7 mouse cellular contexts compared by ENCODE assay signal in the genomic region with DNA sequence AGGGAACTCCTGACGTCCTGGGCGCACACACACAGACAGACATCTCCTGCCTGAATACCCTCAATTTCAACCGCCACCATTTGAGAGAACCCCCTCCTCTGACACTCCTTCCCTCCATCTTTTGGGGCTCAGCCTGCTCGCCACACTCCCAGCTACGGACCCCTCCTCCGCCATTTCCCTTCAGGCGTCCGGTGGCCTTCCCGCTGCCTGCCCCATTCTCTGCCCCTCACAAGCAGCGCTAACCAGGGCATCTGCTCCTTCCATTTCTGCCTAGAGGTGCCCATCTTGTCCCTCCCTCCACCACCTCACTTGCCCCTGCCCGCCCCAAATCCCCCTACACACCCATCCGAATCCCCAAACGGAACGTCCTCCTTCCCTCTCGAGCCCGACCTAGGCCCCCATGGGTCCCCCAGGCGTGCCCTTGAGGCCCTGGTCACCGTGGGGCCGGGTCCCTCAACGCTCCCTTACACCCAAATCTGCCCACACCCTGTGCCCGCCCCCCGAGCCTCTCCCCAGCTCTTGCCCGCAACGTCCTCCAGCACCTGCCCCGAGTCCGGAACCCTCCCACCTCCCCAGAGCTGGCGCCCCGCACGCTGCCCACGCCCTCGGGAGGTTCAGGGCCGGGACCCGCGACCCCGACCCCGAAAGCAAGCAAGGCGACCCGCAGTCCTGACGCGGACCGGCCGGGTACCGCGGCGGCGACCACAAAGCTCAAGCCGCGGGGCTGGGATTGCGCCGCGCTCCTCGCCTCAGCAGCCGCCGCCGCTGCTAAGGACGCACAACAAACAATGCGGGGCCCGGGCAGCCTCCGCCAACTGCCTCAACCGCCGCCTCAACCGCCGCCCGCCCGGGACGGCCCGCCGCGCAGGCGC. TPM values are rescaled to one million over a fixed set of nuclear protein-coding genes. Genes with fewer than 3 reads are reported as not detected.
A peak's percentile ranks its signal among the peaks of the same experiment; 100 is the strongest.
DNase-seq lines count a peak whose midpoint lies in the region; ATAC-seq and TF ChIP-seq lines count a peak whose summit lies in the region.

No protein-coding gene starts in this region.

- peak overlapping the region; percentile 68 for H3K27ac ChIP-seq in bone marrow, adult 2 months (ENCODE audit: control insufficient read depth, insufficient read depth, low read depth, low read length, poor library complexity)
- peak overlapping the region; percentile 94 for H3K27ac ChIP-seq in heart, embryonic 16.5 days (ENCODE audit: low read length)

- DNase-seq in MN1 (ENCODE audit: low spot score), result peak; percentile 47
- DNase-seq in layer of hippocampus, postnatal 14 days (ENCODE audit: low spot score in 2 of 2), result peak; percentile 13 to 30
- peak; percentile 64 to 65 for DNase-seq in spleen, postnatal 10 days (ENCODE audit: low spot score in 2 of 2)

- H3K9me3 ChIP-seq in erythroblast, embryonic 14.5 days (ENCODE audit: control insufficient read depth, low read length), result no peaks in the 10 kb centered on the region
- H3K9me3 ChIP-seq in heart, embryonic 16.5 days (replicated peaks; ENCODE audit: control insufficient read depth, low read length), result no peaks in the 10 kb centered on the region

- H3K4me3 ChIP-seq in bone marrow, adult 2 months (replicated peaks; ENCODE audit: control insufficient read depth, low read depth, low read length), result peak overlapping the region; percentile 80
- H3K4me3 ChIP-seq in erythroblast, embryonic 14.5 days (replicated peaks), result peak overlapping the region; percentile 94
- peak overlapping the region; percentile 86 for H3K4me3 ChIP-seq in heart, embryonic 16.5 days (ENCODE audit: low read length)

- WGBS in bone marrow, adult 2 months, result 2% methylated on average over 70 of the region's 70 CpGs
- WGBS in heart, embryonic 16.5 days, result under 1% methylated on average over 68 of the region's 70 CpGs

- H3K9ac ChIP-seq in heart, embryonic 16.5 days (ENCODE audit: low read length), result peak overlapping the region; percentile 93

- no peaks in the 10 kb centered on the region; the same call in 1 of the 2 replicates for H3K4me1 ChIP-seq in bone marrow, adult 2 months (ENCODE audit: control insufficient read depth, insufficient read depth, low read length)
- H3K4me1 ChIP-seq in erythroblast, embryonic 14.5 days (ENCODE audit: control insufficient read depth), result peaks cover 29% of the 10 kb centered on the region
- peaks cover 17% of the 10 kb centered on the region for H3K4me1 ChIP-seq in heart, embryonic 16.5 days (ENCODE audit: control insufficient read depth, insufficient read depth, low read length)

- peak overlapping the region; percentile 85 for H3K4me2 ChIP-seq in heart, embryonic 16.5 days (ENCODE audit: low read depth, low read length)

- H3K27me3 ChIP-seq in erythroblast, embryonic 14.5 days (ENCODE audit: control insufficient read depth), result peaks cover 28% of the 10 kb centered on the region
- H3K27me3 ChIP-seq in heart, embryonic 16.5 days (ENCODE audit: control insufficient read depth, insufficient read depth, low read length), result no peaks in the 10 kb centered on the region

- TF ChIP-seq CTCF in bone marrow, adult 2 months (IDR thresholded peaks at IDR 0.05; ENCODE audit: control insufficient read depth, insufficient read depth, low read length), result no peak

- ATAC-seq in heart, embryonic 16.5 days (replicated peaks; ENCODE audit: extremely low read depth, insufficient read depth, low FRiP score), result peak; percentile 33
- ATAC-seq in megakaryocyte progenitor cell, adult 5-6 weeks (replicated peaks; ENCODE audit: poor library complexity), result peak; percentile 22

- no peaks in the 10 kb centered on the region for H3K36me3 ChIP-seq in erythroblast, embryonic 14.5 days (ENCODE audit: control insufficient read depth)
- H3K36me3 ChIP-seq in heart, embryonic 16.5 days (ENCODE audit: control insufficient read depth, insufficient read depth), result no peaks in the 10 kb centered on the region

- TF ChIP-seq POLR2A in bone marrow, adult 2 months (IDR thresholded peaks at IDR 0.05; ENCODE audit: borderline replicate concordance, control insufficient read depth, low read depth, low read length), result no peak

RNA-seq across cellular contexts. Expression of a gene that starts 1.1 kb away (rescaled TPM):
- 11.8 and 28.3 TPM in 2 replicates for polyA plus RNA-seq in bone marrow, adult 2 months (2011; ENCODE audit: insufficient read depth, insufficient read length, low replicate concordance, missing spikeins)
- 0.54 and 0.72 TPM in 2 replicates for polyA plus RNA-seq in erythroblast, embryonic 14.5 days (2012)
- 21.9 and 24.9 TPM in 2 replicates for polyA plus RNA-seq in heart, embryonic 16.5 days (2015; fragmentation: Nextera tagmentation; extraction: Ambion mirVana)
- total RNA-seq in layer of hippocampus, postnatal 14 days (2021), result 100 to 1,000 TPM; 147 to 161 TPM
- 53.9 and 54.8 TPM in 2 replicates for total RNA-seq in megakaryocyte progenitor cell, adult 5-6 weeks (2015)
- 50.3 and 80.3 TPM in 2 replicates for total RNA-seq in megakaryocyte progenitor cell, adult 5-6 weeks (2017)

Comparison
In these comparisons a context has a peak if more than half of its experiments do, and no peak if none do; other contexts are left out.
1. Peak in every context shown above with its lines: DNase-seq, ATAC-seq, H3K4me3 ChIP-seq and H3K27ac ChIP-seq.